Mouse (Mus musculus) ES-E14 (cell line): Measurements from ENCODE around the gene Tsr3.

Source experiments
- CHD2 ChIP-seq: IDR thresholded peaks from 2 replicates; pipeline ENCODE4 v1.6.1; 2014; ENCODE audit warnings: mild to moderate bottlenecking, low read depth, low read length, inconsistent platforms
- HCFC1 ChIP-seq: IDR thresholded peaks from 2 replicates; pipeline ENCODE4 v1.6.1; 2012; ENCODE audit warnings: low read length, inconsistent platforms, borderline replicate concordance; ENCODE audit not compliant: insufficient read depth
- MAFK ChIP-seq: IDR thresholded peaks from 2 replicates; pipeline ENCODE4 v1.6.1; 2014; ENCODE audit warnings: mild to moderate bottlenecking, low read depth, low read length, inconsistent platforms; ENCODE audit not compliant: insufficient read depth

DNA sequence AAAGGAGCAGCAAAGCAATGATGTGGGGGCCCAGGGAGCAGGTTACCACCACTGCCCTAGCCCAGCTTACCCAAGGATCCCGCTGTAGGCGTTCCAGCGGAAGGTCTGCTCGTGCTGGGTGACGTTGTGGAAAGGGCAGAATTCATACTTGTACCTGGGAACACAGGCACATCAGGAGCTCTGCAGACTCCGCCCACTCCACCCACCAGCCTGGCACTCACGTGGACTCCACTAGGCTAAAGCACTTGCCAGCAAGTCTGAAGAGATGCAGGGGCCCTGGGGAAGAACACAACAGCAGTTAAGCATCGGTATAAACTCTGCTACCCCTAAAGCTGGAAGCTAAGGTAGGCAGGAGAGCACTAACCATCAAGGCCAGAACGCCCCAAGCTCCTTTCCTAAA, 4.3 kb upstream of the Tsr3 start:
- TF ChIP-seq HCFC1: no peak
- no peak for TF ChIP-seq CHD2
- TF ChIP-seq MAFK: no peak
